Mouse (Mus musculus) midbrain, embryonic 13.5 days (tissue): Measurements from ENCODE around the gene Spocd1. TPM values are rescaled to one million over a fixed set of nuclear protein-coding genes. Genes with fewer than 3 reads are reported as not detected.
"Not testable (repeated sequence)": the region's sequence is repeated elsewhere in the genome, so short reads cannot be mapped to it uniquely, and the experiment has no call there.

ENCODE experiments used
- ATAC-seq: fragments of 200-750 bp; cut with Nextera tagmentation; 2 replicates; pipeline ENCODE4 v1.8.0; 2017; ENCODE audit warnings: mild to moderate bottlenecking, moderate TSS enrichment, moderate library complexity
- H3K27ac ChIP-seq: fragments of 300-500 bp; sonication (generic); 2 replicates; pipeline ENCODE4 v1.5.1; 2015; ENCODE audit warnings: inconsistent platforms, mild to moderate bottlenecking, moderate library complexity
- H3K27me3 ChIP-seq: fragments of 300-500 bp; sonication (generic); 2 replicates; pipeline ENCODE4 v1.6.1; 2015; ENCODE audit warnings: mild to moderate bottlenecking, inconsistent platforms
- H3K36me3 ChIP-seq: fragments of 300-500 bp; sonication (generic); 2 replicates; pipeline ENCODE4 v1.6.1; 2015; ENCODE audit warnings: mild to moderate bottlenecking, inconsistent platforms
- H3K4me1 ChIP-seq: fragments of 300-500 bp; sonication (generic); replicated peaks from 2 replicates; pipeline ENCODE4 v1.6.1; 2015; ENCODE audit warnings: inconsistent platforms
- H3K4me2 ChIP-seq: fragments of 300-500 bp; sonication (generic); replicated peaks from 2 replicates; pipeline ENCODE4 v1.6.1; 2015; ENCODE audit warnings: moderate library complexity, mild to moderate bottlenecking, inconsistent platforms
- H3K4me3 ChIP-seq: fragments of 300-500 bp; sonication (generic); replicated peaks from 2 replicates; pipeline ENCODE4 v1.5.1; 2015; ENCODE audit warnings: mild to moderate bottlenecking, inconsistent platforms
- H3K9ac ChIP-seq: fragments of 300-500 bp; sonication (generic); replicated peaks from 2 replicates; pipeline ENCODE4 v1.6.1; 2015; ENCODE audit warnings: mild to moderate bottlenecking, inconsistent platforms
- H3K9me3 ChIP-seq: fragments of 300-500 bp; sonication (generic); 2 replicates; pipeline ENCODE4 v1.6.1; 2016; ENCODE audit warnings: mild to moderate bottlenecking, inconsistent platforms
- WGBS: fragments of 180-500 bp; shearing (Covaris S2); methylation state at CpG from one replicate; pipeline ENCODE4 v1.1.7; 2015; 5-methylcytosine and 5-hydroxymethylcytosine counted together
- polyA plus RNA-seq: library from polyadenylated mRNA; unstranded; fragments of >200 nt; fragmentation: Nextera tagmentation; extraction: Ambion mirVana; gene quantifications from 2 replicates; pipeline ENCODE4 v1.2.1, GENCODE M21; 2015

Spocd1 gene
- polyA plus RNA-seq = not detected in 2 replicates

DNA sequence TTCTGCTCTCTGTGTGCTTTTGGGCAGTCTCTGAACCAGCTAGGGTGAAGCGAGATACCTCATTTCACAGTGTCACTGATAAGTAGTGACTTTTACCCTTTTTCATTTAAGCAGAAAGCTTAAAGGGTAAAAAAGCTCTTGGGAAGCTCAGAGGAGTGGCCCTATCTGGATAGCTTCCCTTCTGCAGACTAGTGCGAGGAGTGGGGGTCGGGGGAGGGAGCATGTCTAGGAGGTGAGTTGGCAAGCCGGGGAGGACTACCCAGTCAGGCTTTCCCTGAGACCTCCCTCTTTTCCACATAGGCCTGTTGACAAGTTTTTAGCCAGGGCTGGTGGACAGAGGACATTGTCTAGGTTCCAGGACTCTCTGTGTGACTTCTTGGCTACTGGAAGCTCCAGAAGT lies at the start of gene Spocd1:
TSS of gene Spocd1 (plus strand) at position 301 of the 400 bp plus-strand sequence.
- H3K4me3 ChIP-seq = no peak within 1 kb of the TSS
- H3K36me3 ChIP-seq = no peaks in the 10 kb centered on the region
- H3K9ac ChIP-seq = no peak within 1 kb of the TSS
- peak within 1 kb of the TSS; percentile 43 for H3K4me2 ChIP-seq
- no peak within 1 kb of the TSS for H3K27ac ChIP-seq
- H3K9me3 ChIP-seq = no peaks in the 10 kb centered on the region
- no peak for ATAC-seq
- no peaks in the 10 kb centered on the region for H3K27me3 ChIP-seq
- H3K4me1 ChIP-seq = peaks cover 8% of the 10 kb centered on the region
- 51% methylated on average over 4 of the region's 4 CpGs for WGBS

GRCm38 (mm10) chr4:129880615-129881014 lies 48.4 kb upstream of the Spocd1 start:
- H3K9me3 ChIP-seq = no peaks in the 10 kb centered on the region
- 93% methylated on average over 7 of the region's 7 CpGs for WGBS
- H3K27me3 ChIP-seq = no peaks in the 10 kb centered on the region
- ATAC-seq = no peak
- H3K9ac ChIP-seq = no peak overlapping the region
- H3K27ac ChIP-seq = no peak overlapping the region
- no peak overlapping the region for H3K4me3 ChIP-seq
- H3K4me2 ChIP-seq = no peak overlapping the region
- no peaks in the 10 kb centered on the region for H3K36me3 ChIP-seq
- peaks cover 40% of the 10 kb centered on the region for H3K4me1 ChIP-seq

- no peak overlapping the region for H3K4me3 ChIP-seq
- H3K4me1 ChIP-seq = peaks cover 35% of the 10 kb centered on the region
- H3K9ac ChIP-seq = no peak overlapping the region
- no peak overlapping the region for H3K27ac ChIP-seq
- whole genome bisulfite sequencing = 43% methylated on average over 3 of the region's 3 CpGs
- no peaks in the 10 kb centered on the region for H3K36me3 ChIP-seq
- ATAC-seq = no peak
- H3K9me3 ChIP-seq = no peaks in the 10 kb centered on the region
- H3K4me2 ChIP-seq = no peak overlapping the region
- H3K27me3 ChIP-seq = no peaks in the 10 kb centered on the region
Measured at GRCm38 (mm10) chr4:129881661-129882060, 47.4 kb upstream of the Spocd1 start.

DNA sequence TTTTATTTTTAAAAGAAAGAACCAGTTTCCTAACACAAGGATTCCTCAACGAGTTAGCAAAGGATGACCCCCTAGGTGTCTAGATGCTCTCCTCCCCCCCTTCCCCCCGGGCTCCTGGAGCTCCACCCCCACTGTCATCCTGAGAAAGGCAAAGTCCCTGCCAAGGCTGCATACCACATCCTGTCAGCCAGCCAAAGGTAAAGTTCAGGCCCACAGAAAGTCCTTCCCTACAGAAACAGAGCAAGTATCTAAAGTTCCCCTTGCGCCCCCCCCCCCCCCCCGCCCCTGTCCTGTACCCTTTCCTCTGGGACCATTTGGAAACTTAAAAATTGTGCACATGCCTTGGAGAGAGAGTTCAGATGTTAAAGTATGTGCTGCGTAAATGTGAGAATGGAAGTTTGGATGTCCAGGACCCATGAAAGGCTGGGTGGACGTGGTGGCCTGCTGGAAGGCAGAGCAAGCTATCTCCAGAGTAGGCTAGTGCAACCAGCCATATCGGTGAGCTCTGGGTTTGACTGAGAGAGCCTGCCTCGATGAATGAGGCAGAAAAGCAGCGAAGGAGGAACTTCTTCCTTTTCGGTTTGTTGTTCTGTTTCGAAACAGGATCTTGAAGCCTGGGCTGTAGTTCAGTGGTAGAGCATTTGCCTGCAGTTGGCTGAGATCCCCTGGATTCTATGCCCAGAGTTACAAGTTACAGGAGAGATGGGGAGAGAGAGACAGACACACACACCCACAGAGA lies 46.3 kb upstream of the Spocd1 start:
- no peaks in the 10 kb centered on the region for H3K9me3 ChIP-seq
- no peaks in the 10 kb centered on the region for H3K27me3 ChIP-seq
- H3K27ac ChIP-seq = no peak overlapping the region
- H3K4me2 ChIP-seq = peak overlapping the region; percentile 19; the same call in 1 of the 2 replicates
- H3K4me3 ChIP-seq = no peak overlapping the region
- H3K4me1 ChIP-seq = peaks cover 25% of the 10 kb centered on the region
- no peak for ATAC-seq
- no peak overlapping the region for H3K9ac ChIP-seq
- 30% methylated on average over 11 of the region's 11 CpGs for WGBS
- no peaks in the 10 kb centered on the region for H3K36me3 ChIP-seq

- Histone ChIP-seq H3K4me2 (peak overlapping the region; percentile 27; the same call in 1 of the 2 replicates), H3K27ac (peak overlapping the region; percentile 73), H3K27me3 (no peaks in the 10 kb centered on the region), H3K9ac (peak overlapping the region; percentile 46), H3K4me1 (peaks cover 19% of the 10 kb centered on the region), H3K36me3 (no peaks in the 10 kb centered on the region), H3K9me3 (no peaks in the 10 kb centered on the region), H3K4me3 (no peak overlapping the region)
- WGBS = 42% methylated on average over 12 of the region's 12 CpGs
- peak; percentile 80 for ATAC-seq
Measured at GRCm38 (mm10) chr4:129884041-129884930, 44.8 kb upstream of the Spocd1 start.

DNA sequence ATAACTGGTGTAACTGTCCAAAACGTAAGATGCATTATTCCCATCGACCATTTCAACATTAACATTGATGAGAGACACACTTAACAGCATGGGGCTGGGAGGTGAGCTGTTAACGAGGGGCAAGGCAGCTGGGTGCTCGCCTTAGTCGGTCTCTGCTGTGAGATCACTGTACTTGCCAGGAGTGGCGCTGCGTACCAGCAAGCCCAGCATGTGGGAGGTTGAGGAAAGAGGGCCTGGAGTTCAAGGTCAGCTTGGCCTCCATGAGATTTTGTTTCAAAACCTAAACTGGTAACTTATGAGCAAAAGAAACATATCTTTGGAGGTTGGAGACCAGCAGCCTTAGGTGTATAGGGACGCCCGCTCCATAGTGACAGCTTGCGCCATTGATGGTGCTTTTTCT lies 39.4 kb upstream of the Spocd1 start:
- H3K36me3 ChIP-seq = no peaks in the 10 kb centered on the region
- H3K4me1 ChIP-seq = no peaks in the 10 kb centered on the region; the same call in 1 of the 2 replicates
- H3K9ac ChIP-seq = no peak overlapping the region
- no peak overlapping the region for H3K4me2 ChIP-seq
- 79% methylated on average over 10 of the region's 10 CpGs for WGBS
- H3K4me3 ChIP-seq = no peak overlapping the region
- no peak overlapping the region for H3K27ac ChIP-seq
- ATAC-seq = no peak
- H3K9me3 ChIP-seq = no peaks in the 10 kb centered on the region
- no peaks in the 10 kb centered on the region for H3K27me3 ChIP-seq

GRCm38 (mm10) chr4:129890094-129890493 lies 39.0 kb upstream of the Spocd1 start:
- no peak for ATAC-seq

DNA sequence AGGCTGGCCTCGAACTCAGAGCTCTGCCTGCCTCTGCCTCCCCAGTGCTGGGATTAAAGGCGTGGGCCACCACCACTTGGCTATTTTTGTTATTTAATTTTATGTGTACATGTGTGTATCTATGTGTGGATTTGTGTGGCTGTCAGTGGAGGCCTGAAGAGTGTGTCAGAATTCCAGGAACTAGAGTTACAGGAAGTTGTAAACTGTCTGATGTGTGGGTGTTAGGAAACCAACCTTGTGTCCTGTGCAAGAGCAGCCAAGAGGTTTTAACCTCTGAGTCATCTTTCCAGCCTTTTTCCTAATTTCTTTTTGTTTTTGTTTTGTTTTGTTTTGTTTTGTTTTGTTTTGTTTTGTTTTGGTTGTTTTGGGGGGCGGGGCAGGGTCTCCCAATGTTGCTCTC lies 34.2 kb upstream of the Spocd1 start:
- no peak for ATAC-seq
- H3K4me1 ChIP-seq = no peaks in the 10 kb centered on the region
- no peak overlapping the region for H3K27ac ChIP-seq
- H3K9me3 ChIP-seq = no peaks in the 10 kb centered on the region
- WGBS = 91% methylated on average over 3 of the region's 3 CpGs
- no peaks in the 10 kb centered on the region for H3K27me3 ChIP-seq
- H3K4me2 ChIP-seq = no peak overlapping the region
- no peak overlapping the region for H3K9ac ChIP-seq
- no peaks in the 10 kb centered on the region for H3K36me3 ChIP-seq
- no peak overlapping the region for H3K4me3 ChIP-seq

More at GRCm38 (mm10) chr4:129890094-129890493, 39.0 kb upstream of the Spocd1 start:
- no peaks in the 10 kb centered on the region; the same call in 1 of the 2 replicates for H3K4me1 ChIP-seq
- no peaks in the 10 kb centered on the region for H3K9me3 ChIP-seq
- no peak overlapping the region for H3K27ac ChIP-seq
- H3K4me2 ChIP-seq = no peak overlapping the region
- H3K36me3 ChIP-seq = no peaks in the 10 kb centered on the region
- no peak overlapping the region for H3K4me3 ChIP-seq
- H3K27me3 ChIP-seq = no peaks in the 10 kb centered on the region
- no peak overlapping the region for H3K9ac ChIP-seq
- WGBS = 87% methylated on average over 7 of the region's 7 CpGs

DNA sequence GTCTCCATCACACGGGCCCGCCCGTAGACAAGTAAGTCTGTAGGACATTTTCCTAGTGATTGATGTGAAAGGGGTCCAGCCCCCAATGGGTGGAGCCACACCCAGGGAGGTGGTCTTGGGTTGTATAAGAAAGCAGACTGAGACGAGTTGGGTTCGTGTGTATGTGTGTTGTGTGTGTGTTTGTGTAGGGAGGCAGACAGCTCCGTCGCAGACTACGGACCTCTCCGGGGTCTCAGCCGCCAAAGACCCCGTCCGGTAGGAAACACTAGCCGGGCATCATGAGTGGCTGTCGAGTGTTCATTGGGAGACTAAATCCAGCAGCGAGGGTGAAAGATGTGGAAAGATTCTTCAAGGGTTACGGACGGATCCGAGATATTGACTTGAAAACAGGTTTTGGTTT lies 30.2 kb upstream of the Spocd1 start:
- not testable (repeated sequence) for H3K9ac ChIP-seq, H3K4me1 ChIP-seq, H3K4me3 ChIP-seq, H3K9me3 ChIP-seq, H3K4me2 ChIP-seq, H3K27ac ChIP-seq, H3K27me3 ChIP-seq, ATAC-seq, H3K36me3 ChIP-seq
- 95% methylated on average over 18 of the region's 18 CpGs for WGBS

- Histone ChIP-seq H3K9me3 (no peaks in the 10 kb centered on the region), H3K36me3 (no peaks in the 10 kb centered on the region), H3K27me3 (no peaks in the 10 kb centered on the region), H3K4me3 (no peak overlapping the region), H3K27ac (no peak overlapping the region), H3K9ac (no peak overlapping the region), H3K4me1 (no peaks in the 10 kb centered on the region), H3K4me2 (no peak overlapping the region)
- 81% methylated on average over 4 of the region's 4 CpGs for WGBS
- no peak for ATAC-seq
Measured at GRCm38 (mm10) chr4:129902394-129902793, 26.7 kb upstream of the Spocd1 start.

DNA sequence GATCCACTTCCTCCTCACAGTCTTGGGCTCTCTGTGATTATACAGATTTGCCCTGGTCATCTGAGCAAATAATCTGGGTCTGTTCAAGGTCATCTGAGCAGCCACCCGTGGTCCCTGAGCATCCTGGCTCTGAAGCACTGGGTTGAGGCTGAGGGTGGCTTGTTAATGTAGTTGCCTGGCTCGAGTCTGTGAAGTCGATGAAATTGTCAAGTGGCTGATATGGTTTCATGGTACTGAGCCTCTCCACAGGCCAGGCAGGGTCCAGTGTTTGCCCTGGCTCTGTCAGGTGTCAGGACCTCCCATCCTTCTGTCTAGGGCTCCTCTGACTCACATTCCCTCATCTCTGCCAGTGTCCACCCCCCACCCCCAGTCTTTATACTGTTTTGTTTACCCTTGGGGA lies 25.5 kb upstream of the Spocd1 start:
- Histone ChIP-seq H3K36me3 (no peaks in the 10 kb centered on the region), H3K4me2 (no peak overlapping the region), H3K27me3 (no peaks in the 10 kb centered on the region), H3K9ac (no peak overlapping the region), H3K9me3 (no peaks in the 10 kb centered on the region), H3K27ac (no peak overlapping the region), H3K4me1 (no peaks in the 10 kb centered on the region), H3K4me3 (no peak overlapping the region)
- ATAC-seq = no peak
- WGBS = 70% methylated on average over 3 of the region's 3 CpGs

DNA sequence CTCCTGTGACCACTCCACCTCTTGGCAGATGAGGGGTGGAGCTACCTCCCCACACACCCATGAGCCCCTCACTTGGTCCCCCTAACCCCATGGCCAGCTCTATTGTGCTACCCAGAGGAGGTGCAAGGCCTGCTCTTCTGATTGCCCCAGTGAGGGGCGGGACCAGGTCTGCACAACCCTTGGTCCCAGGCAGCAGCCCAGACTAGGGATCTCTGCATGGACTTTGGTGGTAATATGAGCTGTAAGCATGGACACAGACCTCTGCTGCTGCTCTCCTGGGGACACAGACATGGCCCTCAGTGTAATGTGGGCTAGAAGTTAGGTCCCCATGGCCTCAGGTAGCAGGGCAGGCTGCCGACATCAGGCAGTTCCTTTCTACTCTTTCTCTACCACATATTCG lies 24.0 kb upstream of the Spocd1 start:
- ATAC-seq = no peak
- 84% methylated on average over 3 of the region's 3 CpGs for WGBS
- H3K4me3 ChIP-seq = no peak overlapping the region

More for the DNA sequence above, 24.0 kb upstream of the Spocd1 start:
- Histone ChIP-seq H3K27ac (no peak overlapping the region), H3K27me3 (no peaks in the 10 kb centered on the region), H3K9ac (no peak overlapping the region), H3K36me3 (no peaks in the 10 kb centered on the region), H3K9me3 (no peaks in the 10 kb centered on the region), H3K4me1 (no peaks in the 10 kb centered on the region), H3K4me2 (no peak overlapping the region)
